Mouse (Mus musculus) CH12.LX (cell line): ENCODE measurements around the gene Eif3l. TPM values are rescaled to one million over a fixed set of nuclear protein-coding genes. Genes with fewer than 3 reads are reported as not detected.

Experiments
- DNase-seq: peaks from one replicate; pipeline ENCODE4 v3.0.0-alpha.2; 2013; ENCODE audit errors: extremely low read depth
- H3K27ac ChIP-seq: 2 replicates; pipeline ENCODE4 v1.5.1; 2012; ENCODE audit warnings: low read depth, mild to moderate bottlenecking, control low read depth, moderate library complexity; ENCODE audit not compliant: insufficient read depth
- H3K27me3 ChIP-seq: replicated peaks from 2 replicates; pipeline ENCODE3; 2012; ENCODE audit warnings: inconsistent platforms
- H3K36me3 ChIP-seq, 2 experiments: replicated peaks in 1 of 2; 2 replicates each; pipeline versions ENCODE3 to v1.6.1; 2012; ENCODE audit warnings: inconsistent platforms in 1 of 2, low read length in 1 of 2, mild to moderate bottlenecking in 1 of 2, mixed read lengths in 1 of 2, moderate library complexity in 1 of 2; ENCODE audit not compliant: control insufficient read depth in 1 of 2, insufficient read depth in 1 of 2
- H3K4me1 ChIP-seq, 2 experiments: 2 replicates each; pipeline ENCODE4 v1.6.1; 2012; ENCODE audit warnings: inconsistent platforms in 1 of 2, moderate library complexity in 1 of 2; ENCODE audit not compliant: insufficient read depth in 2 of 2, control insufficient read depth in 1 of 2
- H3K4me2 ChIP-seq: 2 replicates; pipeline ENCODE4 v1.6.1; 2012; ENCODE audit warnings: low read depth, mild to moderate bottlenecking, control low read depth; ENCODE audit not compliant: poor library complexity, insufficient read depth, severe bottlenecking
- H3K4me3 ChIP-seq, 3 experiments: fragments of 150-350 bp in 1 of 3; sonication (generic) in 1 of 3; replicated peaks in 1 of 3; 2 replicates each; pipeline versions ENCODE3 to v1.5.1; 2011 to 2012; ENCODE audit warnings: low read depth in 2 of 3, low read length in 2 of 3, mild to moderate bottlenecking in 2 of 3, moderate library complexity in 2 of 3, control low read depth in 1 of 3, improper control_type of control experiment in 1 of 3, inconsistent platforms in 1 of 3, mixed read lengths in 1 of 3; ENCODE audit not compliant: poor library complexity in 1 of 3
- H3K79me2 ChIP-seq: replicated peaks from 2 replicates; pipeline ENCODE4 v1.6.1; 2012; ENCODE audit warnings: mild to moderate bottlenecking, moderate library complexity; ENCODE audit not compliant: control insufficient read depth, poor library complexity, insufficient read depth, severe bottlenecking; ENCODE audit errors: extremely low read depth
- H3K9ac ChIP-seq: 2 replicates; pipeline ENCODE4 v1.6.1; 2012; ENCODE audit warnings: low read depth, mild to moderate bottlenecking, control low read depth, moderate library complexity; ENCODE audit not compliant: insufficient read depth
- H3K9me3 ChIP-seq: replicated peaks from 2 replicates; pipeline ENCODE3; 2012; ENCODE audit warnings: low read length, inconsistent platforms, mixed read lengths
- CHD1 ChIP-seq: IDR thresholded peaks from 2 replicates; pipeline ENCODE4 v1.6.1; 2012; ENCODE audit warnings: low read depth, low read length, improper control_type of control experiment, inconsistent platforms
- CTCF ChIP-seq, 2 experiments: IDR thresholded peaks in 1 of 2; conservative IDR thresholded peaks in 1 of 2; 2 replicates each; pipeline ENCODE4 v1.5.1; 2011 to 2012; ENCODE audit warnings: low read depth in 2 of 2, low read length in 2 of 2, improper control_type of control experiment in 1 of 2, inconsistent platforms in 1 of 2, mild to moderate bottlenecking in 1 of 2, moderate library complexity in 1 of 2
- ETS1 ChIP-seq: conservative IDR thresholded peaks from 2 replicates; pipeline ENCODE4 v1.6.1; 2012; ENCODE audit warnings: low read depth, mild to moderate bottlenecking, inconsistent platforms, low read length, improper control_type of control experiment, moderate library complexity
- NRF1 ChIP-seq: IDR thresholded peaks from 2 replicates; pipeline ENCODE4 v1.6.1; 2014; ENCODE audit warnings: low read depth, mild to moderate bottlenecking, inconsistent platforms, low read length, improper control_type of control experiment, moderate library complexity
- POLR2A ChIP-seq: IDR thresholded peaks from 2 replicates; pipeline ENCODE4 v1.6.1; 2011; ENCODE audit warnings: low read depth, mild to moderate bottlenecking, improper control_type of control experiment, low read length
- RCOR1 ChIP-seq: conservative IDR thresholded peaks from 2 replicates; pipeline ENCODE4 v1.6.1; 2012; ENCODE audit warnings: low read depth, mild to moderate bottlenecking, inconsistent platforms, low read length, improper control_type of control experiment
- SIN3A ChIP-seq: IDR thresholded peaks from 2 replicates; pipeline ENCODE4 v1.6.1; 2012; ENCODE audit warnings: low read length, improper control_type of control experiment, inconsistent platforms
- SMC3 ChIP-seq: IDR thresholded peaks from 2 replicates; pipeline ENCODE4 v1.6.1; 2011; ENCODE audit warnings: low read depth, low read length, improper control_type of control experiment
- UBTF ChIP-seq: IDR thresholded peaks from 2 replicates; pipeline ENCODE4 v1.6.1; 2012; ENCODE audit warnings: low read depth, mild to moderate bottlenecking, inconsistent platforms, low read length, improper control_type of control experiment, moderate library complexity
- USF1 ChIP-seq: IDR thresholded peaks from 2 replicates; pipeline ENCODE4 v1.6.1; 2014; ENCODE audit warnings: low read depth, mild to moderate bottlenecking, inconsistent platforms, low read length, improper control_type of control experiment
- ZMIZ1 ChIP-seq: IDR thresholded peaks from 2 replicates; pipeline ENCODE4 v1.6.1; 2012; ENCODE audit warnings: low read depth, mild to moderate bottlenecking, inconsistent platforms, low read length, improper control_type of control experiment
- dilution Hi-C: fragments of 300-500 bp; cut with MboI; formaldehyde crosslinking; loops from 2 replicates; pipeline ENCODE4 v1.14.3; 2020; ENCODE audit warnings: low sequenced_read_pairs; ENCODE audit not compliant: extremely low pct_unique_long_range_greater_than_20kb, extremely low pct_ligation_motif_present
- in situ Hi-C: fragments of 300-500 bp; cut with MboI; formaldehyde crosslinking; loops from 3 replicates; pipeline ENCODE4 v1.14.3; 2019; ENCODE audit warnings: low sequenced_read_pairs, low pct_ligation_motif_present, low pct_unique_long_range_greater_than_20kb, mixed read lengths
- polyA plus RNA-seq: library from polyadenylated mRNA; unstranded; fragments of >175 nt; gene quantifications from 2 replicates; pipeline ENCODE4 v1.2.1, GENCODE M21; 2012; ENCODE audit warnings: low read depth; ENCODE audit not compliant: insufficient read length
- total RNA-seq, 2 experiments: library from RNA; depleted of rRNA; stranded (reverse); fragments of 300-350 nt in 1 of 2; fragments of >200 nt in 1 of 2; gene quantifications; 2 replicates each; pipeline ENCODE4 v1.2.3; 2012 to 2014

The Eif3l gene
- total and polyA plus RNA-seq, 3 experiments = 303 to 379 (median 323) TPM

GRCm38 (mm10) chr15:79025687-79026308 is 49.2 kb upstream of the Eif3l start:
- dilution Hi-C loops = no loop called here
- no peak overlapping the region for H3K9ac ChIP-seq
- no peak overlapping the region for H3K4me2 ChIP-seq
- no peak for TF ChIP-seq CTCF (conservative IDR thresholded peaks at IDR 0.05 in 1 of 2, IDR thresholded peaks at IDR 0.05 in 1 of 2; ENCODE audit: low read depth in 2 of 2, low read length in 2 of 2)
- TF ChIP-seq ETS1 = no peak
- TF ChIP-seq SMC3 = no peak
- no peak for TF ChIP-seq CHD1
- TF ChIP-seq NRF1 = no peak
- no peak for TF ChIP-seq RCOR1
- TF ChIP-seq POLR2A = no peak
- no peak for TF ChIP-seq SIN3A
- TF ChIP-seq ZMIZ1 = no peak
- TF ChIP-seq UBTF = no peak
- no peak overlapping the region for H3K27ac ChIP-seq
- H3K79me2 ChIP-seq = no peaks in the 10 kb centered on the region
- no peak for DNase-seq
- peaks cover 5% of the 10 kb centered on the region for H3K9me3 ChIP-seq
- no peak overlapping the region for H3K4me3 ChIP-seq
- no peaks in the 10 kb centered on the region for H3K36me3 ChIP-seq
- in situ Hi-C loops = no loop called here
- peaks cover 0 to 23% of the 10 kb centered on the region in 2 experiments; a peak in 2 of 4 replicates for H3K4me1 ChIP-seq
- peaks cover 86% of the 10 kb centered on the region for H3K27me3 ChIP-seq

- Histone ChIP-seq H3K9ac (no peak overlapping the region), H3K36me3 (no peaks in the 10 kb centered on the region), H3K4me1 (peaks cover 0 to 28% of the 10 kb centered on the region in 2 experiments; a peak in 2 of 4 replicates), H3K27me3 (peaks cover 93% of the 10 kb centered on the region), H3K4me3 (no peak overlapping the region), H3K79me2 (no peaks in the 10 kb centered on the region), H3K4me2 (no peak overlapping the region), H3K27ac (no peak overlapping the region), H3K9me3 (peaks cover 9% of the 10 kb centered on the region)
- in situ Hi-C loops (no loop called here), dilution Hi-C loops (no loop called here)
- DNase-seq = no peak
- no peak for TF ChIP-seq USF1
Observed at GRCm38 (mm10) chr15:79026511-79027290, 48.3 kb upstream of the Eif3l start.
